Mouse (Mus musculus) megakaryocyte, embryonic 14.5 days (primary cell): ENCODE results near the gene Enc1.

Experiments
- FLI1 ChIP-seq: IDR thresholded peaks from 2 replicates; pipeline ENCODE4 v1.6.1; 2012; ENCODE audit warnings: low read length, inconsistent platforms, mixed read lengths
- GATA1 ChIP-seq: IDR thresholded peaks from 3 replicates; pipeline ENCODE4 v1.6.1; 2012; ENCODE audit warnings: mixed read lengths, low read length, inconsistent platforms, borderline replicate concordance

DNA sequence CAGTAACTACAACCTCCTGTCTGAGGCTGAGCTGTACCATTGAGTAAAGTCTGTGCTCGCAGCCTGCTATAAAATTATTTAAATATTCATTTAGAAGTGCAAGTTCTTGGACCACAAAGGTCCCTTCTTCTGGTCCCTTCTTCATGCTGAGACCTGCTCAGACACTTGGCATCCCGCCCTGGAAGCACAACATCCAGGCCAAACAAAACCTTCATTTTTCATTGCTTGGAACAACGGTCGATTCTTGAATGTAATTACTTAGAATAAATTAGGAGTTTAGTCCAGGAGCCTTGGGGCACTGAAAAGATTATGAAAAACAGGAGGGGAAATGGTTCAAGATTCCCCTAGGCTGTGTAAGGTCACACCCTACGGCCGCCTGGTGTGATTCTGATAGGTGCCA is 5.0 kb upstream of the Enc1 start:
- TF ChIP-seq GATA1 (no peak), FLI1 (no peak)
